In genomic region chr15:101845971-101846403, GRCm38 (mm10) we compare ENCODE assay signal across 9 mouse cellular contexts. TPM values are rescaled to one million over a fixed set of nuclear protein-coding genes. Genes with fewer than 3 reads are reported as not detected.
A peak's percentile ranks its signal among the peaks of the same experiment; 100 is the strongest.
DNase-seq lines count a peak whose midpoint lies in the region; ATAC-seq lines count a peak whose summit lies in the region.
"Had no signal": no experiment of that assay in that cellular context is flagged by ENCODE, and none has a peak within 500 bp of the region (broad histone marks: within the 10 kb centered on the region; RNA-seq: fewer than 3 reads in every experiment).

No protein-coding gene starts in this region.

- H3K4me3 ChIP-seq in liver, embryonic 16.5 days (ENCODE audit: low read depth, low read length): peak overlapping the region; percentile 22
- H3K4me3 ChIP-seq in neural tube, embryonic 11.5 days (ENCODE audit: low read depth, low read length): peak overlapping the region; percentile 43

- intact Hi-C loops in heart, postnatal 36 days (cut with DNase I): no loop called here

- H3K4me2 ChIP-seq in liver, embryonic 16.5 days (ENCODE audit: low read depth, low read length): peak overlapping the region; percentile 44
- peak overlapping the region; percentile 78 for H3K4me2 ChIP-seq in neural tube, embryonic 11.5 days (ENCODE audit: low read depth)

- H3K4me1 ChIP-seq in liver, embryonic 16.5 days (ENCODE audit: control insufficient read depth, low read depth, low read length): no peaks in the 10 kb centered on the region
- H3K4me1 ChIP-seq in neural tube, embryonic 11.5 days (ENCODE audit: control insufficient read depth, insufficient read depth, low read length): no peaks in the 10 kb centered on the region

- no peaks in the 10 kb centered on the region for H3K36me3 ChIP-seq in liver, embryonic 16.5 days (ENCODE audit: control insufficient read depth, insufficient read depth)
- no peaks in the 10 kb centered on the region for H3K36me3 ChIP-seq in neural tube, embryonic 11.5 days (ENCODE audit: control insufficient read depth, insufficient read depth, low read length)

- WGBS in liver, embryonic 16.5 days (ENCODE audit: insufficient replicate concordance): 3% methylated on average over 29 of the region's 37 CpGs
- WGBS in neural tube, embryonic 11.5 days: under 1% methylated on average over 37 of the region's 37 CpGs

- no peaks in the 10 kb centered on the region for H3K9me3 ChIP-seq in liver, embryonic 16.5 days (replicated peaks; ENCODE audit: control insufficient read depth, low read length)
- H3K9me3 ChIP-seq in neural tube, embryonic 11.5 days (ENCODE audit: control insufficient read depth, low read length): no peaks in the 10 kb centered on the region

- no peak overlapping the region for H3K9ac ChIP-seq in liver, embryonic 16.5 days (ENCODE audit: low read depth, low read length)
- H3K9ac ChIP-seq in neural tube, embryonic 11.5 days (ENCODE audit: low read length): peak overlapping the region; percentile 74

- peak; percentile 23 for DNase-seq in ovary, adult 18-20 months (ENCODE audit: low spot score)
- DNase-seq in ovary, postnatal 10 days (ENCODE audit: low spot score): no peak
- peak; percentile 70 for DNase-seq in embryo, embryonic 11 days
- peak; percentile 17 to 18 for DNase-seq in heart, postnatal 36 days
- peak; percentile 23 to 69 for DNase-seq in kidney, postnatal 36 days
- peak; percentile 65 for DNase-seq in neural tube, embryonic 11.5 days (ENCODE audit: low spot score)
- peak; percentile 33 for DNase-seq in urinary bladder, postnatal 25 days (ENCODE audit: low spot score)

- ATAC-seq in liver, embryonic 16.5 days (ENCODE audit: low read depth): no peak
- peak; percentile 45; the same call in 1 of the 2 replicates for ATAC-seq in neural tube, embryonic 11.5 days (ENCODE audit: insufficient read depth, low FRiP score, low TSS enrichment)

- no peak overlapping the region for H3K27ac ChIP-seq in liver, embryonic 16.5 days (ENCODE audit: low read length)
- no peak overlapping the region for H3K27ac ChIP-seq in neural tube, embryonic 11.5 days (ENCODE audit: low read depth, low read length)

- H3K27me3 ChIP-seq in liver, embryonic 16.5 days (ENCODE audit: control insufficient read depth, insufficient read depth, low read depth, low read length): peaks cover 38% of the 10 kb centered on the region
- peaks cover 10% of the 10 kb centered on the region; the same call in 1 of the 2 replicates for H3K27me3 ChIP-seq in neural tube, embryonic 11.5 days (ENCODE audit: control insufficient read depth, insufficient read depth, low read length)

RNA-seq across cellular contexts. Expression of gene Krt1, which starts 4.6 kb away (rescaled TPM):
- total RNA-seq in heart, postnatal 36 days (2021): not detected
- not detected in 2 replicates for polyA plus RNA-seq in liver, embryonic 16.5 days (2015; fragmentation: Nextera tagmentation; extraction: Ambion mirVana)
- 0.53 and 0.74 TPM in 2 replicates for polyA plus RNA-seq in neural tube, embryonic 11.5 days (2014; fragmentation: Nextera tagmentation; extraction: Ambion mirVana)
- total RNA-seq: neutrophil, adult 5-6 weeks had no signal

RNA-seq across cellular contexts. Expression of gene Krt77, which starts 23.5 kb away (rescaled TPM):
- total RNA-seq in heart, postnatal 36 days (2021): not detected
- not detected in 2 replicates for polyA plus RNA-seq in liver, embryonic 16.5 days (2015; fragmentation: Nextera tagmentation; extraction: Ambion mirVana)
- not detected in 2 replicates for polyA plus RNA-seq in neural tube, embryonic 11.5 days (2014; fragmentation: Nextera tagmentation; extraction: Ambion mirVana)
- total RNA-seq: neutrophil, adult 5-6 weeks had no signal

RNA-seq across cellular contexts. Expression of gene Krt2, which starts 28.0 kb away (rescaled TPM):
- total RNA-seq in heart, postnatal 36 days (2021): not detected
- polyA plus RNA-seq in liver, embryonic 16.5 days (2015; fragmentation: Nextera tagmentation; extraction: Ambion mirVana): not detected in 2 replicates
- polyA plus RNA-seq in neural tube, embryonic 11.5 days (2014; fragmentation: Nextera tagmentation; extraction: Ambion mirVana): not detected in 2 replicates
- total RNA-seq: neutrophil, adult 5-6 weeks had no signal

RNA-seq across cellular contexts. Expression of gene Krt73, which starts 43.8 kb away (rescaled TPM):
- total RNA-seq in heart, postnatal 36 days (2021): not detected
- not detected in 2 replicates for polyA plus RNA-seq in liver, embryonic 16.5 days (2015; fragmentation: Nextera tagmentation; extraction: Ambion mirVana)
- polyA plus RNA-seq in neural tube, embryonic 11.5 days (2014; fragmentation: Nextera tagmentation; extraction: Ambion mirVana): not detected in 2 replicates
- total RNA-seq: neutrophil, adult 5-6 weeks had no signal

RNA-seq across cellular contexts. Expression of gene Krt76, which starts 46.7 kb away (rescaled TPM):
- not detected for total RNA-seq in heart, postnatal 36 days (2021)
- polyA plus RNA-seq in liver, embryonic 16.5 days (2015; fragmentation: Nextera tagmentation; extraction: Ambion mirVana): not detected in 2 replicates
- polyA plus RNA-seq in neural tube, embryonic 11.5 days (2014; fragmentation: Nextera tagmentation; extraction: Ambion mirVana): not detected in 2 replicates
- total RNA-seq: neutrophil, adult 5-6 weeks had no signal
